Mouse (Mus musculus) c-Kit-negative CD71-positive TER-119-positive erythroid progenitor cells, embryonic 14.5 days (primary cell): ENCODE measurements around the gene Trpv3.
"Not testable (repeated sequence)": the region's sequence is repeated elsewhere in the genome, so short reads cannot be mapped to it uniquely, and the experiment has no call there.

ENCODE experiments used
- DNase-seq: peaks from one replicate; pipeline ENCODE4 v3.0.0-alpha.2; 2013; ENCODE audit warnings: low read depth, low spot score

Trpv3 gene

DNA sequence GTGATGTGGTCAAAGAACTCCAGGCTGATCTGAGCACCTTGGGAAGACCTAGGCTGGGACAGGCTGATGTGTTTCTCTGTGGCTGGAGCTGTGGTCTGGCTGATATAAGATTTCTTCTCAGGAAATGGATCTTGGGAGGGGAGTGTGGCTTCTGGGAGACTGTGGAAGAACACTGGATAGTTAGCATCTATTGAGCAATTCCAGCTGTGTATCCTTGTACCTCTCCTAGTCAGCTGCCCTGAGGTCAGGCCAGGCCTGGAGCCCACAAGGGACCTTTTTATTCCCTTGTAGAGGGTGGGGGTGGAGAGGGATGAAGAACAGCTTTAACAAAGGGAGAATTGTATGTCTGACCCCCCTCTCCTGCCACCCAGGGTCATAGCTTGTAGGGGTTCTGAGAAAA is 17.2 kb downstream of the Trpv3 start:
- no peak for DNase-seq

DNA sequence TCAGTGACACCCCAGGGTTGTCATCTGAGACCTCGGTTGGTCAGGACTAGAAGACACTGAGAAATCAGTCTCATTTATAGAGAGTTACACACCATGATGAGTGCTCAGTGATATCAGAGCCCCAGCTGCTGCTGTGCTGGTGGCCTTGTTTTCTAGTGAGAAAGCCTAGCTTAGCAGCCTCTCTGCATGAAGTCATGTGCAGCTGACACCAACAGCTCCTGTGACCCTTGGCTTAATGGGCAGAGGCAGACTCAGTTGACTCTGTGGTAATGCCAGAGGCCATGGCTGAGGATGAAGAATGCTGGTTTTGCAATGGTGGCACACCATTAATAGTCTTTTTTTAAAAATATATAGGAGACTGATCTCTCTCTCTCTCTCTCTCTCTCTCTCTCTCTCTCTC is 22.4 kb downstream of the Trpv3 start:
- DNase-seq = no peak

DNA sequence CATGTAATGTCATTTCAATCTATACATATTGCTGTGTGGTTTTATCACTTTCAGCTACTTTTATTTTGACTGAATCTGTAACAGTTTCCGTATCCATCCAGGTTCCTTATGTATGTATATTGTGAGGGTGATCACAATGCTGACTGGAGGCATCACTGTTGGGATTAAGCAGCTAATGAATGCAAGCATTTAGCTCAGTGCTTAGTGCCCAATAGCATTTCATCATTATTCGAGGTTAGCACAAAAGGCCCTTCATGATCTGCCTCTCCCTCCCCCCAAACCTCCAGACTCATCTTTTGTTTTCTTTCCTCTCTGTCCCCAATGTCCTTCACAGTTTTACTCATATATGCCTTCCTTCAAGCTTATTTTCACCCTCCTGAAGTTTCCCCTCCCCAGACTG is 35.9 kb downstream of the Trpv3 start:
- DNase-seq = no peak

DNA sequence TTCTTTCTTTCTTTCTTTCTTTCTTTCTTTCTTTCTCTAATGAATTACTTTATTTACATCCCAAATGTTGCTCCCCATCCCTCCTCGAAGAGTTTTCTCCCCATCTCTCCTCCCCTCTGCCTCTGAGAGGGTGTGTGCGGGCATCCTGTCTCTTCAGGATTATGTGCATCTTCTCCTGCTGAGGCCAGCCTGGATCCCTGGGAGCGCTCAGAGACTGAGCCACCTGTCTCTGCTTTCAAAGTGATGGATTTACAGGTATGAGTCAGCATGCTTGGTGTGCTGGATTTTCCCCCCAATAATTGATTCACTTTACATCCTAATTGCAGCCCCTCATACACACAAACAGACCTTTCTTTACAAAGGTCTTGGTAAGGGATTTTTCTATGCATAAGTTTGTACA is 48.8 kb downstream of the Trpv3 start:
- no peak for DNase-seq

DNA sequence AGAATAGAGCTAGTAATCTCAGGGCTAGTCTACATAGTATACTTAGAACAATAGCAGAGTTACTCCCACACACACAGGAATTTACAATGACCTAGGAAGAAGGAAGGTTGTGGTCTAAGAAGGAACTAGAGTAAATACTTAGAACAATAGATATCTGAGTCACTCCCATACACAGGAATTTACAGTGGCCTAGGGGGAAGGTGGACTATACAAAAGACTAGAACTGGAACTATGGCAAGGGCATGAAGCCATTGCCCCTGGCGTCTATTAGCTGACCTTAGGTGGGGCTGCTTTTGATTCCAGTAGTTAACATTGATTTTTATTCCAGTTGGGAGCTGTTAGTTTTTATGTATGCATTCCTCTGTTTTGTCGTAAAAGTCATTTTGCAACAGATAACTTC is 51.4 kb downstream of the Trpv3 start:
- not testable (repeated sequence) for DNase-seq

DNA sequence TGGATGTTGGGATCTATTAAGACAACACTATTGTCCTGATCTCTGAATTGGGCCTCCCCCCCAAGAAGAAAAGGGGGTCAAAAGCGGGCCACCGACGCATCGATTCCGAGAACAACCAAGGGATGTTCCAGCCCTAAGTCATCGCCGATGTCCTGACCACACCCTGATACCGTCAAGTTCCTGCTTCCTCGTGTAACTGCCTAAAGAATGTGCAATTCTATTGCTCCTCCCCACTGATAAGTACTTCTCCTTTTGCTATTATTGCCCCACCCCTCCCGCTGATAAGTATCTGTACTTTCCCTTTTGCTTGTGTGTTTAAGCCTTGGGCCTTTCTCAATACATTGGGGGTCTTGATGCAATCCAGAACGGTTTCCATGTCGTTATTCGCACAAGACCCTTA is 53.9 kb downstream of the Trpv3 start:
- not testable (repeated sequence) for DNase-seq

DNA sequence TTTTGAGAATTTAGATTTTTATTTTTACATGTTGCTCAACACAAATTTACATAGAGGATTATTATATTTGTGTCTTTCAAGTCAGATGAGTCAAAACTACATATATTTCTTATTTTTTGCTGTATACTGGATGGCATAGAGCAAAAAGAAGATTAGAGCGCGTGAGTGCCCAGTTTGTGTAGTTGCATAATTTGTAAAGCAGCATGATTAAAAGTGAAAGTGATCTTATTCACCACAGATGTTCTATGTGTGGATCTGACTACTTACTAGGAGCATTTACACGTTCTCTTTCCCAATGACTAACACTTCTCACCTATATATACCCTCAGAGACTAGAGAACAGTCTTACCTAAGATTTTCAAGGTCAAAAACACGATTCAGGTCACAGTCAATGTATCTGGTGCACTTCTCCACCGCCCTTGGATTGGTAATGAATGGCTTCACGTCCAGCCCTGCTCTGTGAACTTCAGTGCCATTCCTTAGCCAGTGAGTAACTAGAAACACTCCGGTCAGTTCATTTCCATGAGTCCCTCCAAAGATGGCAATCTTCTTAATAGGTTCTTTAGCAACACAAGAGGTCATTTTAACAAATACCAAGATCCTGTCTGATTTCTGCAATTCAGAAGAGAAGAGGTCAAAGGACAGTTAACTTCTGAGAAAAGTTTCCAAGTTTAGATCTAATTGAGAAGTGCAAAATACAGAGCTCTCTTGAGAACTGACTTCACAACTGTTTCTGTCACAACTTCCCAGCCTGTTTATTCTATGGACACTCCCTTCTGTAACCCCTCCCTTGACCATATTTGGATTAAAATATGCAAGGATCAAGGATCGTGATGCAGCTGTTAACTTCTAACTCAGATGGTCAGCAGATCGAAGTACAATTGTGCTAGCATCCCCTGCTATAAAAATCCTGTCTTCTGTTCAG is 57.0 kb downstream of the Trpv3 start:
- no peak for DNase-seq

DNA sequence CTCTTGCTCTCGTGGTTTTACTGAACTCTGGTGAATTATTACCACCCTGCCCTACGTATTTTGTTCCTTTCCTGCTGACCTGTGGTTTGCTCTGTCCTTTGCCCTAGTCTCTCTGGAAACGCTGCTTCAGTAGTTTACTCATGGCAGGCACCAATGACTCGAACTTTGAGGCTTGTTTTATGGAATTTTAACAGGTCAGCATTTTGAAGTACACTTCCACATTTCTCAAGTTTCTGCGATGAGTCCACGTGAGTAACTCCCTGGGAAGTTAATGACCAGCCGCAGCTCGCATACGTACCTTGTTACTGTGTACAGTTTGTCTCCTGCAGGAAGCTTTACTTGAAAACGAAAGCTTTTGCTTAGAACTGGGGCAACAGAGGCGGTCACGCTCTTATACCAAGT is 59.3 kb downstream of the Trpv3 start:
- DNase-seq = no peak

DNA sequence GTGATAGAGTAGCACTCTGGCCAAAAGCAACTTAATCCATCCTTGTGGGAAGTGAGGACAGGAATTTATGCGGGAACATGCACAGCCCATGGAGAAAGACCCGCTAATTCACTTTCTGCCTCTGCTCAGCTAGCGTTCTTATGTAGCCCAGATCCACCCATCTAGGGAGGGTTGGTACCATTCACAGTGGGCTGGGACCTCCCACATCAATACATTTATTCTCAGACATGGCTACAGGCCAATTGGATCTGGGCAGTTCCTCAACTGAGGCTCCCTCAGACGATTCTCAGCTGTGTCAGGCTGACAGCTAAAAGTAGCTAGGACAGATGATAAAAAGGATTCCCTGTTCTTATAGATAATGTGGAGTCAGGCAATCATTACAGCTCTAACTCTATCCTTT is 60.2 kb downstream of the Trpv3 start:
- no peak for DNase-seq

DNA sequence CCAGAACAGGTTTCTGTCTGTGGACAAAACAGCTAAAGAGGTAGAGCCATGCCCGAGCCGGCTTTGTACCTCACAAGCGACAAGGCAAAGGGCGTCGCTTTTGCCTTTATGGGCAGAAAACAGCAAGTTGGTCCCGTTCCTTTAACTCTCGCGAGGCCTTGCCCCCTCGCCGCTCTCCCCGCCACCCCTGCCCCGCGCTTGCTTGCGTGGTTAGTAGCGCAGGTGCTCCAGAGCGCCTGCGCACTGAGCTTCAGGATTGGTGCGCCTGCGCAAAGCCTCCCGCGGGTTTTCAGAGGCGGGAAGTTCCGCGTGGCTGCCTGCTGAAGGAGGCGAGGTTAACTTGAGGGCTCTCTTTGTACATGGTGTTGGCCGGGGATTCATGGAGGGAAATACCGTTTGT is 62.3 kb downstream of the Trpv3 start, which contains the start of the genes Aspa, Gm49340 and Spata22:
Aspa (minus strand) TSS at position 155 of the 400 bp plus-strand sequence.
Gm49340 (plus strand) TSS at position 300 of the 400 bp plus-strand sequence.
Spata22 (plus strand) TSS at position 300 of the 400 bp plus-strand sequence.
- no peak for DNase-seq

DNA sequence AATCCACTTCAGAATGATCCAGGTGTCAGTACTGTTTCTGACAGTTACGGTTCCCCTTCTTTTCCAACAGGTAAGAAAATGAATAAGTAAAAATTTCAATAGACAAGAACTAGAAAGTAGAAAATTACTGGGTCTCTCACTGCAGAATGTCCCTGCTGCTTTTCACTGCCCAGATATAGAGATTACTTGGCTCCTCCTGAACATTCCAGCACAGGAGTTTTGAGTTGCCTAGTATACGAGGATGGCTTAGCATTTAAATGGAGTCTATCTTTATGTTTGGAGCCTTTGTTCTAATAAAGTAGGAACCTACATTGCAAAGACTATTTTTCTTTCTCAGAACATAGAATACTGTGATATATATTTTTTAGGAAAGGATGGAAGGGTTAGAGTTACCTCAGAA is 66.2 kb downstream of the Trpv3 start:
- no peak for DNase-seq

DNA sequence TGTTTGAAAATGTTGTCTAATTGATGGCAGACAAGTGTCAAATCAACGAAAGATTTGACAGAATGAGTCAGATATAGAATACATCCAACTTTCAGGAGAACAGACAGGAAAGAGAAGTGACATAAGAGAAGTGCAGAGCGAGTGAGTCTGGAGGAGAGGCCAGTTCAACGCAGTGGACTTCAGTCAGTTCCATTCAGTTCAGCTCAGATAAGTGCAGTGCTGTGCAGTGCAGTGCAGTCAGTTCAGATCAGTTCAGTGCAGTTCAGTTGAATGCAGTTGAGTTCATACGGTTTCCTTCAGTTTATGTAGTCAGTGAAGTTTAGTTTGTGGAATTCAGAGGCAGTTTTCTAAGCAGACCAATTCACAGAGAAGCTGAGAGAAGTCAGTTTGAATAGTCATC is 69.7 kb downstream of the Trpv3 start:
- DNase-seq = no peak
